Mouse (Mus musculus) kidney, postnatal 10 days (tissue): ENCODE measurements at regions not wholly inside any gene's neighbourhood (a gene's known extent, or its start where the extent isn't known, plus 50 kb on each side); places are given as distances from the start of the nearest gene placed in this dataset.

Source experiments
- DNase-seq: peaks from one replicate; pipeline ENCODE4 v3.0.0; 2021; ENCODE audit warnings: mixed read lengths

DNA sequence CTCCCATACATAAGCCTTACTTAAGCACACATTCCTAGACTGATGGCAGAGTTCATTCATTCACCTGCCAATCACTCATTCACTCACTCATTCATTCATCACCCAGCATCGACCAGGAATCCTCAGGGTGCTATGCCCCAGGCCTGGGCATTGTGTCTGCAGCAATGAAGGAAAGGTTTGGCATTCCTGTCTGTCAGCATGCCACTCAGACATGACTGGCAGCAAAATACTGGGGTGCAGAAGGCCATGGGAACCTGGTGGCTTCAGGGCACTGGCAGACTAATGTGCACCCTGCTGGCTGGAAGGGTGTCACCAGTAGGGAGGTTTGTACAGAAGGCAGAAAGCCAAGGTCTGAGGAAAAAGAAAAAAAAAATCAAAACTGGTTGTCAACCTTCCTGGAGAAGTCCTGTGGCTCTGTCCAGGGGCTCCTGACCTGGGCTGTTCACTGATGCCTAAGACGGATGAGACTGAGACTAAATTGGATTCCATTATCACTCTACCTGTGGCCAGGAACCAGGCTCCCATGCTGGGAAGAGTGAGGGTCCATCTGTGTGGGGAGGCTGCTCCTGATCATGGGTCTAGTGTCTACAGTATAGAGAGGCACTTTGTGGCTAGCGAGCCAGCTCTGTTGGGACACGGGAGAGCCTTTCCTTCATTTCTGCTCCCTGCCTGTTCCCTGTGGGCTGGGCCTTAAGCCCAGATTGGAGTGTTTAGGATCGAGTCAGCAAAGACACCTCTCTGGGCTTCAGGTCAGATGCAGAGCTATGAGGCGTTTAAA, 104.1 kb downstream of the Cstad start:
- DNase-seq = no peak

DNA sequence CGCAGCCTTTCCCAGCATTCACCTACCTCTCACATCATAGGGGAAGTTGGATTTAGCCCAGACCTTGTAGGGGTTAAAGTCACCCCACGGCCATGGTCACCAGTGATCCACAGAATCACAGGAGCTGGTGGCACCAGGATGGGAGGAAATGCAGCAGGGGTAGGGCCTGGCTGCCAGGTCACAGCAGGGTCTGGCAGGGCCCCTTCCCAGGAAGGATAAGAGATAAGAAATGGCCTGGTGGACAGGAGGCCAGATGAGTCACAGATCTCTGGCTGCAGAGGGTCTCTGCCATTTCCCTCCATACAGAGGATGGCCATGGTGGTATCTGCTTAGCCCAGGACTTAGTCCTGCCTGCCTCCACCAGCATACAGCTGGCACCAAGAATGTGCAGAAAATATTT, 103.0 kb downstream of the Cstad start:
- no peak for DNase-seq

- peak; percentile 56 for DNase-seq
These were observed 101.1 kb downstream of the Cstad start for GRCm38 (mm10) chr2:30695771-30696456.

DNA sequence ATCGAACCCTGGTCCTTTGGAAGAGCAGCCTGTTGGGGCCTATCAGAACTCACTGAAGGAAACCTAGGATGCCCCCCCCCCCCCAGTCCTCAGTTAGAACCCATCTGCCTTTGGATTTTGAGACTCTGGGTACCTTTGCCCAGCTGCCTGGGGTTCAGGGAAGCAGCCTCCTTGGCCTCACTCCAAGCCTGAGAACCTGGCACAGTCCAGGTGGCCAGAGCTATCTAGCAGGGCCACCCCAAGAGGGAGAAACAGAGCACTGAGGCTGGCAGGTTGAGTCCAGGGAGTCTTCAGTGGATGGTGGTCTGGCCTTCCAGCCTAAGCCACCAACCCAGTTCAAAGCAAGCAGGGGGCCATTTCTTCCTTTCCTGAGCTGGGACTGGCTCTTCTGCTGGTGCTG, 100.2 kb downstream of the Cstad start:
- DNase-seq = peak; percentile 66

- peak; percentile 93 for DNase-seq
These were observed 98.6 kb downstream of the Cstad start for GRCm38 (mm10) chr2:30693206-30694035.

DNA sequence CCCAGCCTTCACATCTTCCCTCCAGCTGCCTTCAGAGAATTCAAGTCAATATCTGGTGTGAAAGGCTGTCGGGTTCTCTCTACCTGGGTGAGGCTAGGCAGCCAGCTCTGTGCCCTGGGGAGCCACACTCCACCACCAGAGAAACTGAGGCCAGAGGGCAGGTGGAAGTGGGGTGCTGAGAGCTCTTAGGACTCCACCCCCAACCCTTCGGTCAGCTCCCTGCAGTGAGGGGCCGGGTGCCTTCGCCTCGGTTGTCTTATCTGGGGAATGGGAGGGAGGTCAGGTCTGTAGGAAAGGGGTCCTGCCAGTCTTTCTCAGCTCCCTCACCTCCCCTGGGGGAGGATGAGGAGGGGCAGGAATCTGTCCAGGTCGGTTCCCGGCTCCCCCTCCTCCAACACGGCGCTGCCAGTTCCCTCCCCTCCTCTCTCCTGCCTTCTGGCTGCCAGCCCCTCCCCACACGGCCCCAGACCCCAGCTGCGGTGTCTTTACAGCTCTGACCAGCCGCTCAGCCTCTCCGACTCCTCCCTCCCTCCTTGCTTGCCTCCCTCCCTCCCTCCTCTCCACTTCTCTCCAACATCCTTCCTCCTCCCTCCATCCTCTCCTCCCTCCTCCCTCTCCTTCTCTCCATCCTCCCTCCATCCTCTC, 97.8 kb downstream of the Cstad start:
- DNase-seq = peak; percentile 80

DNA sequence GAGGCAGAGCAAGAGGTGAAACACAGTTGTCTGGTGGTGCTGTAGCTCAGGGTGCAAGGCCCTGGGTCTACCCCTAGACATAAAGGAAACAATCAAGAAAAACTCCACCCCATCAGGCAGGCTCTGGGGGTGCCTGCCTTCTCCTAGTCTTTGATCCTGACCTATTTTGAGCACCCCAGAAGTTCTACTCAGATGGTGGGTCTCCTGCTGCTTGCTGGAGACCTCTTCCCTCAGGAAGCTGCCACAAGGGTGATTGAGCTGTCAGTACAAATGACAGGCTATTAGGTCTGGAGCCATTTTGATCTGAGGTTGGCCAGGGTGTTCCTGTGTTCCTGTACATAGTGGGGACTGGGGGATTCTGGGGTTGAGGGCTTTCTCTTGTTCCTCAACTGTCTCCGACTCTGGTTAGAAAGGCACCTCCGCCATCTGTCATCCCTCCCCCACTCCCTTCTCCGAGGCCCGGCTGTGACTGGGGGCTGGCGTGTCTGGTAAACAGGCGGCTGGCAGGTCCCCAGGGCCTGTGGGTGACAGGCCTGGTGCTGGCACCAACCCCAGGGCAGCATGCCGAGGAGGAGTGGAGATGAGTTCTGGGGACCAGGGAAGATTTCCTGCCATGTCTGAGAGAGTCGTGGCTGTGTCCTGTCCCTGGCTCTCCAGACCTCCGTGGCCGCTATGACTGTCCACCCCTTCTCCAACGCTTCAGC, 97.2 kb downstream of the Cstad start:
- peak; percentile 76 for DNase-seq

GRCm38 (mm10) chr2:30690925-30691856, 96.4 kb downstream of the Cstad start:
- peak; percentile 57 for DNase-seq

DNA sequence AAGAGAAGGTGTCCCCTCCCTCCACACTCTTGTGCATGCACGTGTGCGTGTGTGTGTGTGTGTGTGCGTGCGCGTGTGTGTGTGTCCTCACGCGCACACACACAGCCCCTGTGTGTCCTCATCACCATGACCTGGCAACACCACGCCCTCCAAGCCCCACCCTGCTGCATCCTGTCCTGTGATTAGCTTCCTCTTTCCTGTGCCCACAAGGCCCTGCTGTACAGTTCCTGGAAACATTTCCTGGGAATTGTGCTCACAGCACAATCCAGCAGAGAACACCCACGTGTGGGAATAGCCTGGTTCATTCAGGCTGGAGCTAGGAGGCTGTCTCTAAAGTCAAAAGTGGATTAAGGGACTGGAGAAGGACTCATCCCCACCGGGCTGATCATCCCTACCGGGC, 95.5 kb downstream of the Cstad start:
- DNase-seq = peak; percentile 76

DNA sequence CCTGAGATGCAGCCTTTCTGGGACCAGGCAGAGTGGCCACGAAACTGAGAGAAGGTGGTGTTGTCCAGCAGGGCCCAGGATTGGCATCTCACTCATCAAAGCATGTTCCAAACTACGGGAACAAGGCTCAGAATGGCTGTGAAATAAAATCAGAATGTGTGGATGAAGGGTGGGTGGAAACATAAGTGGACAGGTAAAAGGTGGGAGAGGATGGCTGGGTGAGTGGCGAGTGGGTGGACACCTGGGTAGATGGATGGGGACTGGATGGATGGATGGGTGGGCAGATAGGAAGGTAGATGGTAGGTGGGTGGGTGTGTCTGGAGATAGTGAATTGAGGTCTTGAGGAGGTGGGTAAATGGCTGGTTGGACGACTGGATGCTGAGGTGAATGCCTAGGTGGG, 93.6 kb downstream of the Cstad start:
- no peak for DNase-seq

DNA sequence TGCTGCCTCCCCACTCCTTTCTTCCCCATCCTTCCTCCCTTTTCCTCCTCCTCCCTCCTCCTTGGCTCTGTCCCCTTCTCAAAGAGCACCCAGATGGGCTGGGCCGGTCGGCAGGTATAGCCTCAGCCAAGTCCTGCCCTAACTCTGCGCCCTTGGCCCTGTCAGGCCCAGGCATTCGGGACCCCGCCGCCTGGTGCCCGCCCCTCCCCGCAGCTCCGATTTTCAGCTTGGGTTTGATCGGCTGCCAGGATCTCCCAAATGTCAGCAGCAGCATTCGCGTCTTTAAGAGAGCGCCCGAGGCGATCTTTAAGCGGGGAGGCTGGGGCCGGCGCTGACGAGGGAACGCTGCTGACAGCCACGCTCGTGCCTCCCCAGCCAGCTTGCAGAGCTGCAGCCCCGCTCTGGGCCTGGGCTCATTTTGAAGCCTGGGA, 92.3 kb downstream of the Cstad start:
- DNase-seq = peak; percentile 83

- no peak for DNase-seq
These were observed 91.5 kb downstream of the Cstad start for GRCm38 (mm10) chr2:30686359-30686758.

- peak; percentile 64 for DNase-seq
These were observed 90.5 kb downstream of the Cstad start for GRCm38 (mm10) chr2:30685137-30685860.

DNA sequence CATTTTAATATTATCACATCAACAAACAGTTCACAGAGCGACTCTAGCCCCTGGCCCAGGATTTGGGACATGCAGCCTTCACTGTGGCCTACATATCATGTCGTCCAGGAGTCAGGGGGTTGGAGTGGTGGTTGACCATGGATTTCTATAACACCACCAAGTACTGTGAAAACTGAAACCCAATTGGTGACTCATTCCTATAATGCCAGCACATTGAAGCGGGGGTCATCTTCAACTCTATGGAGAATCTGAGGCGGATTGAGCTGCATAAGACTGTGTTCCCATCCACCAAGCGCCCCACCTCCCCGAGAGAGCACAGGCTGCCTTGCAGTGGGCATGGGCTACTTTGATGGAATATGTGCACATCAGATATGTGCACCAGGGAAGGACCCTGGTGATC, 89.6 kb downstream of the Cstad start:
- DNase-seq = no peak

DNA sequence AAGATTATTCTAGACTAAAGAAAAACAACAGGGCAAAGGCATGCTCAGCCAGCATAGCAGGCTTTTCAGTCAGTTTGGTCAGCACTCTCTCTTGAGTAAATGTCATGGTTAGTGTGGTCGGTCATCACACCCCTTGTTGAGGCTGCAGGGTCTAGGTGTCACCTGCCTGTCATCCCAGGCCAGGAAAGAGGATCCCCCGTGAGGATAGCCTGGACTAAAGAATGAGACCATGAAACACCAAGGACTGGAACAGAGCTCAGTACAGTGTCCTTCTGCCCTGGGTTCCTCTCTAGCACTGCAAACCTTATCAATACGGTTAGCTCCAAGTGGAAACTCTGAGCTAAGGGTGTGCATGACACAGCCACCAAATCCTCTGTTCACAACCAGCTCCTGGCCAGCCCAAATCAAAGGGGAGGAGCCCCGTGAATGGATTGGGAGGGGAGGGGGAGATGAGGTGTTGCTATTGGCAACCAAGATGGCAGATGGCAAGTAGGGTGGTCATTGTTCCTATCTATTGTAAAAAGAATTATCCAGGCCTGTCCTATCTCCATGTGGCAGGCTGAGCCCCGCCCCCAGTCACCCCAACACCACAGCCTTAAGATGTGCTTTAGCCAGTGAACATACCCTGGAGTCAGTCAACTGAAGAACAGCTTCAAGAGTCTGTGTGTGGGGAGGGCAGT, 87.4 kb downstream of the Cstad start:
- DNase-seq = no peak

- no peak for DNase-seq
These were observed 86.8 kb downstream of the Cstad start for GRCm38 (mm10) chr2:30681642-30682041.

DNA sequence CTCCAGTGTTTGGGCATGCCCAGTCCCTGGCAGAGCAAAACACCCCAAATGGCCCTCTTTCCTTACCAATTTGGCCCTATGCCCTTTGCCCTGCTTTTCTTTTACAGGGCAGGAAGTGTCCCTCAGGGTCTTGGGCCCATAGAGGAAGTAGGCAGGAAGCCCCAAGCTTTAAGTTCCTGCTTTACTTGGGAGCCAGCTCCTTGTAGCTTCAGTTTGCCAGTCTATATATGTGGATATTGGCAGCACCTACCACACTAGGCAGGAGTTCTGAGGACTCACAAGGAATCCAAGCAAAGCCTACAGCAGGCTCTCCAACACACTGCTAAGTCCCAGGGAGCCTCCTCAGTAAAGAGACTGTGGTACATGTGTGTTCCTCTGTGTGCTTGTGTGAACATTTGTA, 84.2 kb downstream of the Cstad start:
- DNase-seq = no peak

GRCm38 (mm10) chr2:30677498-30677897, 82.7 kb downstream of the Cstad start:
- DNase-seq = no peak

GRCm38 (mm10) chr2:30676833-30677459, 82.1 kb downstream of the Cstad start:
- DNase-seq = peak; percentile 84
